Mouse (Mus musculus) olfactory bulb, adult 2 months (tissue): Measurements from ENCODE around the gene Arhgef2.

Experiments
- CTCF ChIP-seq: fragments of 200-500 bp; IDR thresholded peaks from 2 replicates; pipeline ENCODE4 v1.5.1; 2012; ENCODE audit warnings: low read depth, mild to moderate bottlenecking, low read length, moderate library complexity; ENCODE audit not compliant: insufficient read depth
- POLR2A ChIP-seq: fragments of 200-500 bp; IDR thresholded peaks from 2 replicates; pipeline ENCODE4 v1.6.1; 2012; ENCODE audit warnings: mild to moderate bottlenecking, low read depth, low read length, moderate library complexity; ENCODE audit not compliant: insufficient read depth

DNA sequence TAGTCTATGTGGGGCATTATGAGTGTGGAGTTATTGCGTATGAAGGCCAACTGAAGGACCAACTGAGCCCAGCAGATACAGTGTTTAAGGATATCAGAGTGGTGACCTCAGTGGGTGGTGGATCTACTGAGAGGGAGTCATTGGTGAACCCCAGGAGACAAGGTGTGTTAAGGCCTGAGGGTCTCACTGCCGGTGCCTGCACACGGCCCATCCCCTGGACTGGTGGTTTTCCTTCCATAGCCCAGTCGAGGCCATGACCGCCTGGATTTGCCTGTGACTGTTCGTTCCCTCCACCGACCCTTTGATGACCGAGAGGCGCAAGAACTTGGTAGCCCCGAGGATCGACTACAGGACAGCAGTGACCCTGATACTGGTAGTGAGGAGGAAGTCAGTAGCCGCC is 40.2 kb downstream of the Arhgef2 start:
- TF ChIP-seq POLR2A (no peak), CTCF (no peak)
